Mouse (Mus musculus) midbrain, embryonic 13.5 days (tissue): ENCODE measurements around the gene Cilp2. TPM values are rescaled to one million over a fixed set of nuclear protein-coding genes. Genes with fewer than 3 reads are reported as not detected.

Source experiments
- polyA plus RNA-seq: library from polyadenylated mRNA; unstranded; fragments of >200 nt; fragmentation: Nextera tagmentation; extraction: Ambion mirVana; gene quantifications from 2 replicates; pipeline ENCODE4 v1.2.1, GENCODE M21; 2015

Gene Cilp2
- polyA plus RNA-seq, 1 experiment from 2014 or later, result 2.1 TPM

Other genes starting within 250 kb of the Cilp2 start
- 2.3 and 2.4 TPM in 2 replicates for gene Zfp964, start 233.2 kb downstream of the Cilp2 start, polyA plus RNA-seq
- gene Zfp869, start 177.0 kb downstream of the Cilp2 start, polyA plus RNA-seq, result 28.4 and 28.8 TPM in 2 replicates
- gene Zfp963, start 137.7 kb downstream of the Cilp2 start, polyA plus RNA-seq, result 9.2 and 10.2 TPM in 2 replicates
- 0.24 and 1.1 TPM in 2 replicates for gene Gm20422, start 112.8 kb downstream of the Cilp2 start, polyA plus RNA-seq
- 46.6 and 49.0 TPM in 2 replicates for gene Atp13a1, start 96.5 kb downstream of the Cilp2 start, polyA plus RNA-seq
- 49.1 and 51.7 TPM in 2 replicates for gene Zfp866, start 96.5 kb downstream of the Cilp2 start, polyA plus RNA-seq
- gene Gmip, start 79.0 kb downstream of the Cilp2 start, polyA plus RNA-seq, result 31.8 and 37.0 TPM in 2 replicates
- gene Lpar2, start 65.3 kb downstream of the Cilp2 start, polyA plus RNA-seq, result 0.58 and 0.64 TPM in 2 replicates
- 59.2 and 65.0 TPM in 2 replicates for gene Pbx4, start 55.2 kb downstream of the Cilp2 start, polyA plus RNA-seq
- 3.7 and 4.1 TPM in 2 replicates for gene Tssk6, start 14.5 kb upstream of the Cilp2 start, polyA plus RNA-seq
- gene Ndufa13, start 14.9 kb upstream of the Cilp2 start, polyA plus RNA-seq, result 174 and 181 TPM in 2 replicates
- gene Yjefn3, start 15.0 kb upstream of the Cilp2 start, polyA plus RNA-seq, result 9.1 and 10.8 TPM in 2 replicates
- gene Gatad2a, start 108.7 kb upstream of the Cilp2 start, polyA plus RNA-seq, result 26.0 and 27.7 TPM in 2 replicates
- gene Mau2, start 155.0 kb upstream of the Cilp2 start, polyA plus RNA-seq, result 83.9 and 87.6 TPM in 2 replicates
- gene Sugp1, start 155.1 kb upstream of the Cilp2 start, polyA plus RNA-seq, result 62.1 and 65.1 TPM in 2 replicates
- gene Tm6sf2, start 185.2 kb upstream of the Cilp2 start, polyA plus RNA-seq, result 1.8 TPM in 2 replicates
- 0.39 and 0.40 TPM in 2 replicates for gene Hapln4, start 195.8 kb upstream of the Cilp2 start, polyA plus RNA-seq
- gene Ncan, start 233.2 kb upstream of the Cilp2 start, polyA plus RNA-seq, result 139 and 146 TPM in 2 replicates
- 27.2 and 30.4 TPM in 2 replicates for gene Nr2c2ap, start 243.6 kb upstream of the Cilp2 start, polyA plus RNA-seq